Mouse (Mus musculus) heart, postnatal 0 days (tissue): ENCODE data around the gene Igf2bp3.

ENCODE experiments used
- CTCF ChIP-seq: IDR thresholded peaks from 2 replicates; pipeline ENCODE4 v1.5.1; 2016; ENCODE audit warnings: antibody characterized with exemption, control low read depth, low read depth
- EP300 ChIP-seq: IDR thresholded peaks from 2 replicates; pipeline ENCODE4 v1.6.1; 2016; ENCODE audit warnings: antibody characterized with exemption, low read depth

- TF ChIP-seq CTCF (no peak), EP300 (no peak)
Measured at GRCm38 (mm10) chr6:49047848-49048247, 166.9 kb downstream of the Igf2bp3 start.
